Mouse (Mus musculus) bone marrow, adult 2 months (tissue): ENCODE data around the gene Map1lc3a.

Experiments
- CTCF ChIP-seq: fragments of 200-500 bp; IDR thresholded peaks from 2 replicates; pipeline ENCODE4 v1.5.1; 2011; ENCODE audit warnings: low read length, control low read depth; ENCODE audit not compliant: control insufficient read depth, insufficient read depth
- POLR2A ChIP-seq: fragments of 200-500 bp; IDR thresholded peaks from 2 replicates; pipeline ENCODE4 v1.6.1; 2011; ENCODE audit warnings: low read depth, mild to moderate bottlenecking, control low read depth, low read length, borderline replicate concordance; ENCODE audit not compliant: control insufficient read depth

DNA sequence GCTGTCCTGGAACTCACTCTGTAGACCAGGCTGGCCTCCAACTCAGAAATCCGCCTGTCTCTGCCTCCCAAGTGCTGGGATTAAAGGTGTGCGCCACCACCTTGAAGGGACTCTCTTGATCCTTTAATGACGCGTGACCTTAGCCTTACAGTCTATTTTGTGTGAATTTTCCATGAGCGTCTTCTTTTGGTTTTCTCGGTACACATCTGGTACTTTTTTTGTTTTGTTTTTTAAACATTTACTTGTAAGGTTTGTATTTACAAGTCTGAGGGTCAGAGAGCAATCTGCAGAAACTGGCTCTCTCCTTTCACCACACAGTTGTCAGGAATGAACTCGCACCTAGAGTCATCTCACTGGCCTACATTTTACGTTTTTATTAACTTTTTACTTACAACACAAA is 2.5 kb upstream of the Map1lc3a start:
- TF ChIP-seq CTCF, result no peak
- TF ChIP-seq POLR2A, result no peak
